Mouse (Mus musculus) testis, adult 2 months (tissue): ENCODE measurements around the gene Ppif.

ENCODE experiments used
- CTCF ChIP-seq: fragments of 200-500 bp; IDR thresholded peaks from 2 replicates; pipeline ENCODE4 v1.5.1; 2012; ENCODE audit warnings: low read depth, mild to moderate bottlenecking, inconsistent platforms, low read length, moderate library complexity; ENCODE audit not compliant: control insufficient read depth, insufficient read depth, insufficient replicate concordance
- POLR2A ChIP-seq: fragments of 200-500 bp; IDR thresholded peaks from 2 replicates; pipeline ENCODE4 v1.6.1; 2012; ENCODE audit warnings: low read depth, mild to moderate bottlenecking, inconsistent platforms, low read length, moderate library complexity; ENCODE audit not compliant: control insufficient read depth

- TF ChIP-seq CTCF = peak; percentile 13; the same call in 1 of the 2 replicates
- no peak for TF ChIP-seq POLR2A
Measured at GRCm38 (mm10) chr14:25725032-25725497, 31.1 kb downstream of the Ppif start.
